Mouse (Mus musculus) intestine, postnatal 0 days (tissue): ENCODE data around the gene Slc35f6. TPM values are rescaled to one million over a fixed set of nuclear protein-coding genes. Genes with fewer than 3 reads are reported as not detected.

Experiments
- ATAC-seq: fragments of 200-750 bp; cut with Nextera tagmentation; 2 replicates; pipeline ENCODE4 v1.8.0; 2017; ENCODE audit warnings: mild to moderate bottlenecking, moderate TSS enrichment, moderate library complexity
- H3K27ac ChIP-seq: fragments of 300-500 bp; sonication (generic); 2 replicates; pipeline ENCODE4 v1.5.1; 2014; ENCODE audit warnings: mild to moderate bottlenecking, low read depth, low read length, moderate library complexity
- H3K27me3 ChIP-seq: fragments of 300-500 bp; sonication (generic); replicated peaks from 2 replicates; pipeline ENCODE4 v1.6.1; 2014; ENCODE audit warnings: low read length, mixed read lengths; ENCODE audit not compliant: control insufficient read depth, insufficient read depth
- H3K36me3 ChIP-seq: fragments of 300-500 bp; sonication (generic); 2 replicates; pipeline ENCODE4 v1.6.1; 2014; ENCODE audit warnings: mild to moderate bottlenecking, moderate library complexity; ENCODE audit not compliant: control insufficient read depth, insufficient read depth
- H3K4me1 ChIP-seq: fragments of 300-500 bp; sonication (generic); replicated peaks from 2 replicates; pipeline ENCODE4 v1.6.1; 2014; ENCODE audit warnings: antibody characterized with exemption, low read length, mixed read lengths; ENCODE audit not compliant: control insufficient read depth, insufficient read depth
- H3K4me2 ChIP-seq: fragments of 300-500 bp; sonication (generic); replicated peaks from 2 replicates; pipeline ENCODE4 v1.6.1; 2014; ENCODE audit warnings: low read depth, mild to moderate bottlenecking, moderate library complexity
- H3K4me3 ChIP-seq: fragments of 300-500 bp; sonication (generic); 2 replicates; pipeline ENCODE4 v1.5.1; 2014; ENCODE audit warnings: low read depth, low read length
- H3K9ac ChIP-seq: fragments of 300-500 bp; sonication (generic); 2 replicates; pipeline ENCODE4 v1.6.1; 2014; ENCODE audit warnings: mild to moderate bottlenecking, low read depth, low read length
- H3K9me3 ChIP-seq: fragments of 300-500 bp; sonication (generic); 2 replicates; pipeline ENCODE4 v1.6.1; 2016; ENCODE audit warnings: mixed run types; ENCODE audit not compliant: control insufficient read depth
- CTCF ChIP-seq: sonication (generic); IDR thresholded peaks from 2 replicates; pipeline ENCODE4 v1.5.1; 2016; ENCODE audit warnings: low read depth, mild to moderate bottlenecking, control low read depth, antibody characterized with exemption, moderate library complexity
- WGBS: fragments of 180-500 bp; shearing (Covaris S2); extraction: QIAGEN DNeasy Blood & Tissue Kit; methylation state at CpG from one replicate; pipeline ENCODE4 v1.1.7; 2014; 5-methylcytosine and 5-hydroxymethylcytosine counted together
- polyA plus RNA-seq: library from polyadenylated mRNA; unstranded; fragments of >200 nt; fragmentation: Nextera tagmentation; extraction: Ambion mirVana; gene quantifications from 2 replicates; pipeline ENCODE4 v1.2.1, GENCODE M21; 2015

Gene Slc35f6
- polyA plus RNA-seq, 1 experiment from 2014 or later = 71.6 TPM

- ATAC-seq = no peak
- Histone ChIP-seq H3K4me2 (no peak overlapping the region), H3K27ac (no peak overlapping the region), H3K27me3 (no peaks in the 10 kb centered on the region), H3K36me3 (no peaks in the 10 kb centered on the region), H3K4me1 (no peaks in the 10 kb centered on the region), H3K9me3 (no peaks in the 10 kb centered on the region), H3K9ac (no peak overlapping the region), H3K4me3 (no peak overlapping the region)
- no peak for TF ChIP-seq CTCF
- 47% methylated on average over 5 of the region's 5 CpGs for whole genome bisulfite sequencing
These were observed 4.1 kb upstream of the Slc35f6 start for GRCm38 (mm10) chr5:30643477-30644179.

GRCm38 (mm10) chr5:30646036-30646435 is 1.7 kb upstream of the Slc35f6 start:
- WGBS = 68% methylated on average over 2 of the region's 2 CpGs
- H3K9me3 ChIP-seq = no peaks in the 10 kb centered on the region

GRCm38 (mm10) chr5:30647396-30647795 is 337 bp upstream of the Slc35f6 start:
- no peak for TF ChIP-seq CTCF
- peaks cover 3% of the 10 kb centered on the region; the same call in 1 of the 2 replicates for H3K36me3 ChIP-seq
- H3K4me3 ChIP-seq = peak overlapping the region; percentile 58
- H3K9me3 ChIP-seq = no peaks in the 10 kb centered on the region
- peak; percentile 7; the same call in 1 of the 2 replicates for ATAC-seq
- 17% methylated on average over 9 of the region's 9 CpGs for WGBS
- peak overlapping the region; percentile 81 for H3K4me2 ChIP-seq
- no peaks in the 10 kb centered on the region for H3K27me3 ChIP-seq
- peak overlapping the region; percentile 63 for H3K9ac ChIP-seq
- H3K4me1 ChIP-seq = peaks cover 11% of the 10 kb centered on the region; the same call in 1 of the 2 replicates
- no peak overlapping the region for H3K27ac ChIP-seq

More at GRCm38 (mm10) chr5:30646036-30646435, 1.7 kb upstream of the Slc35f6 start:
- no peak overlapping the region for H3K9ac ChIP-seq
- peaks cover 11% of the 10 kb centered on the region; the same call in 1 of the 2 replicates for H3K4me1 ChIP-seq
- H3K4me2 ChIP-seq = no peak overlapping the region
- H3K4me3 ChIP-seq = no peak overlapping the region
- no peaks in the 10 kb centered on the region for H3K36me3 ChIP-seq
- ATAC-seq = no peak
- no peak overlapping the region for H3K27ac ChIP-seq
- no peak for TF ChIP-seq CTCF
- H3K27me3 ChIP-seq = no peaks in the 10 kb centered on the region

DNA sequence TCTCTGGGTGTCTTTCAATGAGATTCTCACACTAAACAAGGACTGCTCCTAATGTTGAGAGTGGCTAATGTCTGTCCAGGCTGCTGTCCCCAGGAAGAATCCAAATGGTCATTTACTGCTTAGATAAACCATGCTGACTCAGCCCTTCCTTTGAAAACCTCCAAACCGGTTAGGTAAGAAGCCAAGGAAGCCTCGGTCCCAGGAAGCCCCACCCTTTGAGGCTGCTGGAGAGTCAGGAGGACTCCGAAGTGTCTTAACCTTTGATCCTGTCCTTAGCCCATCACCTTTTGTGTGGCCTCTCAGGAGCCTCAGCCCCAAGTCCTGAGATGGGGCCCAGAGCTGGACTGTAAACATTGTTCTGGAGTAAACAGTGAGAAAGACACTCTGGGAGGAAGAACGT is 1.8 kb downstream of the Slc35f6 start:
- Histone ChIP-seq H3K4me1 (peaks cover 11% of the 10 kb centered on the region; the same call in 1 of the 2 replicates), H3K27ac (peak overlapping the region; percentile 28; the same call in 1 of the 2 replicates), H3K4me3 (peak overlapping the region; percentile 3; the same call in 1 of the 2 replicates), H3K9ac (no peak overlapping the region), H3K4me2 (peak overlapping the region; percentile 81), H3K27me3 (no peaks in the 10 kb centered on the region), H3K9me3 (no peaks in the 10 kb centered on the region), H3K36me3 (peaks cover 10% of the 10 kb centered on the region)
- 23% methylated on average over 4 of the region's 4 CpGs for WGBS
- no peak for TF ChIP-seq CTCF
- ATAC-seq = peak; percentile 58

- peaks cover 20% of the 10 kb centered on the region for H3K36me3 ChIP-seq
- 71% methylated on average over 3 of the region's 3 CpGs for WGBS
- H3K9ac ChIP-seq = no peak overlapping the region
- no peaks in the 10 kb centered on the region for H3K9me3 ChIP-seq
- no peak overlapping the region for H3K4me2 ChIP-seq
- peaks cover 11% of the 10 kb centered on the region; the same call in 1 of the 2 replicates for H3K4me1 ChIP-seq
- no peak for ATAC-seq
- no peak for TF ChIP-seq CTCF
- H3K27ac ChIP-seq = no peak overlapping the region
- no peaks in the 10 kb centered on the region for H3K27me3 ChIP-seq
- H3K4me3 ChIP-seq = no peak overlapping the region
These were observed 3.0 kb downstream of the Slc35f6 start for GRCm38 (mm10) chr5:30650756-30651155.

GRCm38 (mm10) chr5:30651554-30651953 is 3.8 kb downstream of the Slc35f6 start:
- TF ChIP-seq CTCF = no peak
- no peak overlapping the region for H3K4me2 ChIP-seq
- WGBS = 91% methylated on average over 3 of the region's 3 CpGs

More at GRCm38 (mm10) chr5:30651554-30651953, 3.8 kb downstream of the Slc35f6 start:
- H3K36me3 ChIP-seq = peaks cover 28% of the 10 kb centered on the region
- H3K4me1 ChIP-seq = peaks cover 11% of the 10 kb centered on the region; the same call in 1 of the 2 replicates
- H3K4me3 ChIP-seq = no peak overlapping the region
- no peak overlapping the region for H3K27ac ChIP-seq
- H3K9me3 ChIP-seq = no peaks in the 10 kb centered on the region
- no peak for ATAC-seq
- H3K27me3 ChIP-seq = no peaks in the 10 kb centered on the region
- H3K9ac ChIP-seq = no peak overlapping the region
